Mouse (Mus musculus): Measurements from ENCODE around the gene Prss8. TPM values are rescaled to one million over a fixed set of nuclear protein-coding genes. Genes with fewer than 3 reads are reported as not detected.

Prss8 gene
- polyA plus RNA-seq (2021): 0.05 TPM

- ChIA-PET CTCF (interaction anchor here (1.8 to 8.7 kb wide), 2 partner anchors 8 to 11 kb away, joined by 6 to 123 read pairs; no protein-coding TSS in a partner anchor), POLR2A (no interaction called here)
- no peak for TF ChIP-seq CTCF (IDR thresholded peaks at IDR 0.05)
- ATAC-seq (no peak), DNase-seq (ENCODE audit: low read depth, low spot score) (no peak)
- in situ Hi-C loops (cut with MboI; ENCODE audit: low pct_unique_long_range_greater_than_20kb): no loop called here
- H3K27me3 ChIP-seq: no peaks in the 10 kb centered on the region
Measured at GRCm38 (mm10) chr7:127929923-127930322, at the start of gene Prss8. Gene Prss8 (minus strand): TSS chr7:127930104.

DNA sequence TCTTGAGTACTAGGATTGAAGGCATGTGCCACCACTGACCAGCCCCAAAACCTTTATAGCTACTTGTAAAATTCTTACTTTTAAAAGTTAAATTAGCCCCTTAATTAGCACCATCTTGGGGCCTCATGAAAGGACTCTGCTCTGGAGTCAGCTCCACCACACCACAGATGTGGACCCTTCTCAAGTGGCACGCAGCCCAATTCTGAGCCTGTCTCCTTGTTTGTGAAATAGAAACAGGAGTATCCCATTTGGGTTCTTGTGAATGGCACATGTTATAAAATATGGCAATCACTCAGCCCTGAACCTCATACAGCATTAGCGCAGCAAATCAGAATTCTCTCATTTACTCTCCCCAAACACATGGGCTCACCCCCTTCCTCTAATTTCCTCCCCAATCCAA is 49.0 kb upstream of the Prss8 start:
- in situ Hi-C loops (cut with MboI; ENCODE audit: low pct_unique_long_range_greater_than_20kb): no loop called here
- DNase-seq (ENCODE audit: low read depth, low spot score): no peak
- ATAC-seq: no peak
- ChIA-PET CTCF (no interaction called here), POLR2A (interaction anchor here (1.4 kb wide), 1 partner anchor 10 kb away, joined by 4 read pairs; no protein-coding TSS in a partner anchor)
- TF ChIP-seq CTCF (IDR thresholded peaks at IDR 0.05): no peak
- H3K27me3 ChIP-seq: no peaks in the 10 kb centered on the region

DNA sequence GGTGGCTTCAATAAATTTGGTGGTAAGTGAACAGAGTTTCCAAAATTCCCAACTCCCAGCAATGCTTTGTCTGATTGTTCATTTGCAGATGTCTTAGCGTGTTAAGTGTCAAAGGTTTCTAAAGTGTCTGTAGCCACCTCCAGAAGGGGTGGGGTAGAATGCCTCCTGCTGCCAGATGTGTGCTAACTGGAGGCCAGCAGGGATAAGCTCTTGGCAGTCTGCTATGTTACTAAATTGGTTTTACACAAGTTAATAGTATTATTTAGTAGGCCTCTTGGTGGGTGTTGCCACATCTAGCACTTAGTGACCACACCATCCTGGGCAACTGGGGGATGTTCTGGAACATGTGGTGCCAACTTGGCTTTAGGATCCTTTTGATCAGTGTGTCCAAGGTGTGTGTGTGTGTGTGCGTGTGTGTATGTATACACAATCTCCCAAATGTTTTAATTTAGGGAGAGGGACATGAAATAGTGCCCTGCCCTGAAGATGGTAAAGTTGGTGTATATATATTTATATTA is 44.6 kb upstream of the Prss8 start:
- in situ Hi-C loops (cut with MboI; ENCODE audit: low pct_unique_long_range_greater_than_20kb): no loop called here
- POLR2A ChIA-PET: interaction anchor here (0.8 kb wide), 1 partner anchor 18 kb away, joined by 3 read pairs; no protein-coding TSS in a partner anchor
- H3K27me3 ChIP-seq: no peaks in the 10 kb centered on the region
- TF ChIP-seq CTCF (IDR thresholded peaks at IDR 0.05): no peak
- CTCF ChIA-PET: interaction anchor here (0.6 kb wide), 1 partner anchor 11 kb away, joined by 3 read pairs; no protein-coding TSS in a partner anchor
- DNase-seq (ENCODE audit: low read depth, low spot score): no peak
- ATAC-seq: no peak

GRCm38 (mm10) chr7:127967922-127968828 is 38.3 kb upstream of the Prss8 start:
- no peak for DNase-seq (ENCODE audit: low read depth, low spot score)
- no peaks in the 10 kb centered on the region for H3K27me3 ChIP-seq
- ATAC-seq: no peak
- in situ Hi-C loops (cut with MboI; ENCODE audit: low pct_unique_long_range_greater_than_20kb): no loop called here
- CTCF ChIA-PET: interaction anchor here (0.6 to 1.2 kb wide), 2 partner anchors 24 to 33 kb away, joined by 3 to 4 read pairs; no protein-coding TSS in a partner anchor
- no peak for TF ChIP-seq CTCF (IDR thresholded peaks at IDR 0.05)
- POLR2A ChIA-PET: interaction anchor here (0.8 to 1.5 kb wide), 4 partner anchors 11 to 167 kb away, joined by 3 to 4 read pairs (median 4); no protein-coding TSS in a partner anchor

GRCm38 (mm10) chr7:127967004-127967921 is 37.4 kb upstream of the Prss8 start, which contains the start of gene Fus:
Gene Fus (plus strand): TSS chr7:127967457.
- ATAC-seq: peak; percentile 83
- POLR2A ChIA-PET: interaction anchor here (0.8 to 1.5 kb wide), 9 partner anchors 9 to 124 kb away, joined by 3 to 8 read pairs (median 3); no protein-coding TSS in a partner anchor
- in situ Hi-C loops (cut with MboI; ENCODE audit: low pct_unique_long_range_greater_than_20kb): no loop called here

DNA sequence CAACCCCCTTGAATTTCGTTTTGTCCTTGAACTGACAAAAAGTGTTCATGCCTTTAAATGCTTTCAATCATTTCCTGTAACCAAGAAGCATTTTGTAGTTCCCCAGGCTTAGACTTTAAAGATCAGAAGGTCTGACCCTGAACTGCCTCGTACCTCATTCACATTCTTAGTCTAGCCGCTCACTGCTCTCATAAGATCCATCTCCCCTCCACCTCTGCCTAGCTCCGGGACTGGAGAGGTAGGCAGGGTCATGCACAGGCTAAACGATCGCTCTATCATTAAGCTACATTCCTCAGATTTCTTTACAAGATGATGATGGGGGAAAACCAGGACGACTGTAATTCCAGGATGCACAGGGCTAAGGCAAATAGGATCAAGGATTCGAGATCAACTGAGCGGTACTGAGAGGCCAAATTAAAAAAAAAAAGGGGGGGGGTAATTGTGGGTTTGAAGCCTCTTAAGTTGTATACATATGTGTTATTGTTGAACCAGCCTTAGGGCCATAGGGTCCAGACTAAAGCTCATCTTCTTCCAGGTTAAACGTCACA is 36.5 kb upstream of the Prss8 start:
- DNase-seq (ENCODE audit: low read depth, low spot score): peak; percentile 10
- TF ChIP-seq CTCF (IDR thresholded peaks at IDR 0.05): no peak
- in situ Hi-C loops (cut with MboI; ENCODE audit: low pct_unique_long_range_greater_than_20kb): no loop called here
- ChIA-PET CTCF (interaction anchor here (0.7 to 1.3 kb wide), 3 partner anchors 14 to 50 kb away, joined by 3 to 4 read pairs (median 3); no protein-coding TSS in a partner anchor), POLR2A (interaction anchor here (0.6 to 1.5 kb wide), 9 partner anchors 8 to 310 kb away, joined by 3 to 8 read pairs (median 3); no protein-coding TSS in a partner anchor)
- ATAC-seq: no peak
- no peaks in the 10 kb centered on the region for H3K27me3 ChIP-seq

More at GRCm38 (mm10) chr7:127967004-127967921, 37.4 kb upstream of the Prss8 start, which contains the start of gene Fus:
- H3K27me3 ChIP-seq: no peaks in the 10 kb centered on the region
- TF ChIP-seq CTCF (IDR thresholded peaks at IDR 0.05): no peak
- CTCF ChIA-PET: interaction anchor here (0.7 to 1.3 kb wide), 3 partner anchors 14 to 32 kb away, joined by 3 to 4 read pairs (median 4); no protein-coding TSS in a partner anchor
- DNase-seq (ENCODE audit: low read depth, low spot score): peak; percentile 66

DNA sequence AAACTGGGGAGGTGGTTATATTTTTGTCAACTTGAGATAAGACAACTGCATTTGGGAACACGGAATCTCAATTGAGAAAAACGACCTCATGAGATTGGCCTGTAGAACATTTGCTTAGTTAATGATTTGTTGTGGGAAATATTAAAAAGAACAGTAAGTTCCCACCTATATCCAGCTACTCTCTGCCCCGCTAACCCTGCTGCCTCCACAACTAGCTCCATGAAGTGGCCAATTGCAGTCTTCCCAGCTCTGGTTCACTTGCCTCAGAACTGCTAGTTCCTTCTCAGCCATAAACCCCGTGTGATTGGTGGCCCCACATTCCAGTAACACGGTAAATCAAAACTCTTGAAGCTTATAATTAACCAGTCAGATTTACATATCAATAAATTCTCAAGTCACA is 29.5 kb upstream of the Prss8 start:
- ATAC-seq: no peak

DNA sequence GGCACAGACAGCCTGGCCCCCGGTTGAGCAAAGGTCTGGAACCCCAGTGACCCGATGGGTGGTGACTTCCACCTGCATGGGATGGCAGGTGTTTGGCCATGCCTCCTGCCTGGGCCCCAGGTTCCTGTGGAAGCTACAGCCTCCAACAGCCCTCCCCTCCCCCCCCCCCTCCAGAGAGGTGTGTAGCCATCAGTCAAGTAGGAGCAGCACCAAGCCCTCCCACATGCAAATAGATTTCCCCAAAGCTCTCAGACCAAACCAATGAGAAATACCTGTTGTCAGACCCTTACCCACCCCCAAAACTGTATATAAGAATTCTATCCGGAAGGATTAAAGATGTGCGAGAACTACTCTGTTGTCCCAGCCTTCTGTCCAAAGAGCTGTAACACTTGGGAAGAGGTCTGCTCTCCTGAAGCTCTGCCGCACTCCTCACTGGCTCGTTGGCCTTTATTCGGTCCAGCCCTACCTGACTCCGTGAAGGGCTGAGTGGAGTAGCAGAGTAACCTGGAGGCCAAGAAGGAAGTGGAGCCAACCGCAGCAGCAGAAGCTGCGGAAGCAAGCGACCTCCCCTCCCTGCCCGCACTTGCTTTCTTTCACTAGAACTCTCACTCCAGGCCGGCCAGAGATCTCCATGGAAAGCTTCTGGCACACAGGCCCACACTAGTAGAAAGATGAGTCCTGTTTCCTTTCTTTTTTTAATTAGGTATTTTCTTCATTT is 23.1 kb upstream of the Prss8 start:
- DNase-seq (ENCODE audit: low read depth, low spot score) (no peak), ATAC-seq (no peak)
- in situ Hi-C loops (cut with MboI; ENCODE audit: low pct_unique_long_range_greater_than_20kb): no loop called here
- no peak for TF ChIP-seq CTCF (IDR thresholded peaks at IDR 0.05)
- ChIA-PET POLR2A (no interaction called here), CTCF (no interaction called here)
- H3K27me3 ChIP-seq: no peaks in the 10 kb centered on the region

More for the DNA sequence above, 29.5 kb upstream of the Prss8 start:
- no peaks in the 10 kb centered on the region for H3K27me3 ChIP-seq
- CTCF ChIA-PET: no interaction called here
- DNase-seq (ENCODE audit: low read depth, low spot score): no peak
- in situ Hi-C loops (cut with MboI; ENCODE audit: low pct_unique_long_range_greater_than_20kb): no loop called here
- TF ChIP-seq CTCF (IDR thresholded peaks at IDR 0.05): no peak
- POLR2A ChIA-PET: interaction anchor here (0.5 kb wide), 1 partner anchor 109 kb away, joined by 5 read pairs; no protein-coding TSS in a partner anchor

GRCm38 (mm10) chr7:127946470-127947023 is 16.6 kb upstream of the Prss8 start, which contains the start of gene Prss36:
Gene Prss36 (minus strand): TSS chr7:127946725.
- POLR2A ChIA-PET: no interaction called here
- CTCF ChIA-PET: interaction anchor here (1.0 to 1.4 kb wide), 2 partner anchors 11 kb away, joined by 3 read pairs; no protein-coding TSS in a partner anchor
- in situ Hi-C loops (cut with MboI; ENCODE audit: low pct_unique_long_range_greater_than_20kb): no loop called here
- DNase-seq (ENCODE audit: low read depth, low spot score) (no peak), ATAC-seq (no peak)
- no peak for TF ChIP-seq CTCF (IDR thresholded peaks at IDR 0.05)
- H3K27me3 ChIP-seq: peaks cover 3% of the 10 kb centered on the region
